Comparison of ENCODE assay signal across 17 mouse cellular contexts in genomic region chr9:64700451-64701311, GRCm38 (mm10). TPM values are rescaled to one million over a fixed set of nuclear protein-coding genes. Genes with fewer than 3 reads are reported as not detected.
DNase-seq lines count a peak whose midpoint lies in the region; ATAC-seq and TF ChIP-seq lines count a peak whose summit lies in the region.
"Had no signal": no experiment of that assay in that cellular context is flagged by ENCODE, and none has a peak within 500 bp of the region (broad histone marks: within the 10 kb centered on the region; RNA-seq: fewer than 3 reads in every experiment).

No protein-coding gene starts in this region.

- peaks cover 9% of the 10 kb centered on the region for H3K4me1 ChIP-seq in liver, adult 2 months (ENCODE audit: control insufficient read depth, insufficient read depth, low read length)
- H3K4me1 ChIP-seq: embryonic facial prominence, embryonic 12.5 days; limb, embryonic 15.5 days had no signal

- ATAC-seq in activated CD4-positive, CD25-positive, alpha-beta regulatory T cell, adult 4 months, result no peak

- peaks cover 14% of the 10 kb centered on the region for H3K36me3 ChIP-seq in liver, adult 2 months (ENCODE audit: control insufficient read depth, insufficient read depth, low read length)

- no peak overlapping the region for H3K4me3 ChIP-seq in liver, adult 2 months (ENCODE audit: insufficient read depth, low read depth, low read length)
- H3K4me3 ChIP-seq: embryonic facial prominence, embryonic 12.5 days; heart, embryonic 15.5 days; hindbrain, embryonic 12.5 days; limb, embryonic 15.5 days; megakaryocyte, embryonic 14.5 days had no signal

- no peak overlapping the region for H3K9ac ChIP-seq in liver, adult 2 months (ENCODE audit: low read depth, low read length)
- H3K9ac ChIP-seq: embryonic facial prominence, embryonic 12.5 days; heart, embryonic 15.5 days; hindbrain, embryonic 12.5 days; limb, embryonic 15.5 days had no signal

- H3K27ac ChIP-seq in liver, adult 2 months (replicated peaks; ENCODE audit: insufficient read depth, low read depth, low read length), result no peak overlapping the region
- H3K27ac ChIP-seq: embryonic facial prominence, embryonic 12.5 days; heart, embryonic 15.5 days; hindbrain, embryonic 12.5 days; limb, embryonic 15.5 days had no signal

- no peaks in the 10 kb centered on the region for H3K27me3 ChIP-seq in liver, adult 2 months (ENCODE audit: control insufficient read depth, insufficient read depth, low read length)
- H3K27me3 ChIP-seq: embryonic facial prominence, embryonic 12.5 days; heart, embryonic 15.5 days; hindbrain, embryonic 12.5 days; limb, embryonic 15.5 days; megakaryocyte, embryonic 14.5 days had no signal

- peak; percentile 63 for DNase-seq in liver, adult 2 months (ENCODE audit: extremely low read depth, low read depth, low spot score)
- no peak for DNase-seq in liver
- DNase-seq in kidney, adult 9 months, result peak; percentile 91
- peak; percentile 87 for DNase-seq in large intestine, adult 2 months (ENCODE audit: low read depth, low spot score)
- peak; percentile 71 for DNase-seq in yolk sac, embryonic 10.5 days (ENCODE audit: low spot score)
- no peak for DNase-seq in left cerebral cortex, adult 18-20 months (ENCODE audit: low spot score in 2 of 2)
- no peak for DNase-seq in spleen, postnatal 14 days (ENCODE audit: low spot score in 2 of 2)
- DNase-seq: B cell, adult 2 months; cerebellum, adult 18-20 months; gastrocnemius, postnatal 25 days; retina, postnatal 1 day had no signal

- TF ChIP-seq POLR2A in liver, adult 2 months (IDR thresholded peaks at IDR 0.05; ENCODE audit: extremely low read depth, insufficient read depth, low read length), result no peak

- H3K79me2 ChIP-seq in liver, adult 2 months (ENCODE audit: control insufficient read depth, insufficient read depth, low read length), result no peaks in the 10 kb centered on the region

- WGBS in liver, adult 2 months, result 57% methylated on average over 4 of the region's 4 CpGs
- WGBS in large intestine, adult 2 months, result 39% methylated on average over 4 of the region's 4 CpGs

- TF ChIP-seq CTCF in liver, adult 2 months (IDR thresholded peaks at IDR 0.05; ENCODE audit: low read depth, low read length), result no peak

RNA-seq across cellular contexts. Expression of gene Rab11a, which starts 36.9 kb away (rescaled TPM):
- 81.2 and 85.2 TPM in 2 replicates for total RNA-seq in liver, adult 2 months (2014; rRNA removed)
- polyA plus RNA-seq in liver, adult 2 months (2012; rRNA removed), result 57.7 and 69.2 TPM in 2 replicates
- 174 and 187 TPM in 2 replicates for polyA plus RNA-seq in large intestine, adult 2 months (2012; rRNA removed)
- 100 to 1,000 TPM; 229 to 237 TPM for total RNA-seq in left cerebral cortex, adult 18-20 months (2021)
- polyA plus RNA-seq in activated CD4-positive, CD25-positive, alpha-beta regulatory T cell, adult 4 months (2017; shearing (Covaris generic)), result 100 to 1,000 TPM; 204 to 248 TPM

Comparison
In these comparisons a context has a peak if more than half of its experiments do, and no peak if none do; other contexts are left out.
1. DNase-seq: peak in liver, adult 2 months (single experiment), kidney, adult 9 months (single experiment), large intestine, adult 2 months (single experiment) and yolk sac, embryonic 10.5 days (single experiment); none in liver (single experiment), left cerebral cortex, adult 18-20 months (0 of 2) and spleen, postnatal 14 days (0 of 2).